Mouse (Mus musculus) CH12.LX (cell line): ENCODE measurements around the gene Abcc3.
A peak's percentile ranks its signal among the peaks of the same experiment; 100 is the strongest.

Experiments used
- BHLHE40 ChIP-seq: IDR thresholded peaks from 2 replicates; pipeline ENCODE4 v1.6.1; 2011; ENCODE audit warnings: mild to moderate bottlenecking, low read depth, low read length, improper control_type of control experiment
- CHD2 ChIP-seq: IDR thresholded peaks from 2 replicates; pipeline ENCODE4 v1.6.1; 2011; ENCODE audit warnings: low read length, improper control_type of control experiment
- CTCF ChIP-seq, 2 experiments: IDR thresholded peaks in 1 of 2; conservative IDR thresholded peaks in 1 of 2; 2 replicates each; pipeline ENCODE4 v1.5.1; 2011 to 2012; ENCODE audit warnings: low read depth in 2 of 2, low read length in 2 of 2, improper control_type of control experiment in 1 of 2, inconsistent platforms in 1 of 2, mild to moderate bottlenecking in 1 of 2, moderate library complexity in 1 of 2
- EP300 ChIP-seq: IDR thresholded peaks from 2 replicates; pipeline ENCODE4 v1.6.1; 2011; ENCODE audit warnings: low read length, improper control_type of control experiment
- ETS1 ChIP-seq: conservative IDR thresholded peaks from 2 replicates; pipeline ENCODE4 v1.6.1; 2012; ENCODE audit warnings: low read depth, mild to moderate bottlenecking, inconsistent platforms, low read length, improper control_type of control experiment, moderate library complexity
- IRF4 ChIP-seq: IDR thresholded peaks from 2 replicates; pipeline ENCODE4 v1.6.1; 2014; ENCODE audit warnings: low read depth, mild to moderate bottlenecking, inconsistent platforms, low read length, improper control_type of control experiment
- JUND ChIP-seq: conservative IDR thresholded peaks from 2 replicates; pipeline ENCODE4 v1.6.1; 2011; ENCODE audit warnings: low read depth, low read length, improper control_type of control experiment
- KAT2A ChIP-seq: IDR thresholded peaks from 2 replicates; pipeline ENCODE4 v1.6.1; 2012; ENCODE audit warnings: low read length, improper control_type of control experiment, inconsistent platforms; ENCODE audit not compliant: insufficient replicate concordance
- MAFK ChIP-seq: IDR thresholded peaks from 2 replicates; pipeline ENCODE4 v1.6.1; 2011; ENCODE audit warnings: low read length, improper control_type of control experiment; ENCODE audit not compliant: insufficient replicate concordance
- MAX ChIP-seq: IDR thresholded peaks from 2 replicates; pipeline ENCODE4 v1.6.1; 2011; ENCODE audit warnings: low read length, improper control_type of control experiment
- POLR2A ChIP-seq: IDR thresholded peaks from 2 replicates; pipeline ENCODE4 v1.6.1; 2011; ENCODE audit warnings: low read depth, mild to moderate bottlenecking, improper control_type of control experiment, low read length
- SMC3 ChIP-seq: IDR thresholded peaks from 2 replicates; pipeline ENCODE4 v1.6.1; 2011; ENCODE audit warnings: low read depth, low read length, improper control_type of control experiment

GRCm38 (mm10) chr11:94385977-94386771, 6.6 kb downstream of the Abcc3 start:
- TF ChIP-seq CTCF (conservative IDR thresholded peaks at IDR 0.05 in 1 of 2, IDR thresholded peaks at IDR 0.05 in 1 of 2; ENCODE audit: low read depth in 2 of 2, low read length in 2 of 2) (no peak), POLR2A (peak; percentile 38), EP300 (no peak), MAX (no peak), JUND (no peak), BHLHE40 (peak; percentile 19; the same call in 1 of the 2 replicates), CHD2 (peak; percentile 57), SMC3 (no peak), KAT2A (no peak), ETS1 (no peak), MAFK (no peak), IRF4 (0 out of 2 replicates have a peak, but pooled peaks have one; percentile 39)
